Mouse (Mus musculus) gonadal fat pad, adult 2 months (tissue): Measurements from ENCODE around the gene Lurap1l. TPM values are rescaled to one million over a fixed set of nuclear protein-coding genes. Genes with fewer than 3 reads are reported as not detected.
"Not testable (repeated sequence)": the region's sequence is repeated elsewhere in the genome, so short reads cannot be mapped to it uniquely, and the experiment has no call there.

Source experiments
- DNase-seq: peaks from one replicate; pipeline ENCODE4 v3.0.0-alpha.2; 2012; ENCODE audit warnings: low read depth
- polyA plus RNA-seq: library from polyadenylated mRNA; depleted of rRNA; stranded (reverse); fragments of >200 nt; gene quantifications from 2 replicates; pipeline ENCODE4 v1.2.3, GENCODE M21; 2012

Lurap1l gene
- polyA plus RNA-seq, 1 experiment = 6.6 TPM

DNA sequence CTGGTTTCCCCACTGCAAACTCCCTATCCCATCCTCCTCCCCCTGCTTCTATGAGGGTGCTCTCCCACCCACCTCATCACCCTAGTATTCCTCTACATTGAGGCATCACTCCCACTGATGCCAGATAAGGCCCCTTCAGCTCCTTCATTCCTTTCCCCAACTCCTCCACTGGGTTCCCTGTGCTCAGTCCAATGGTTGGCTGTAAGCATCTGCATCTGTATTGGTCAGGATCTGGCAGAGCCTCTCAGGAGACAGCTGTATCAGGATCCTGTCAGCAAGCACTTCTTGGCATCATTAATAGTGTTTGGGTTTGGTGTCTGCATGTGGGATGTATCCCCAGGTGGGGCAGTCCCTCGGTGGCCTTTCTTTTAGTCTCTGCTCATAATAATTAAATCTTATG lies 6.7 kb downstream of the Lurap1l start:
- not testable (repeated sequence) for DNase-seq

DNA sequence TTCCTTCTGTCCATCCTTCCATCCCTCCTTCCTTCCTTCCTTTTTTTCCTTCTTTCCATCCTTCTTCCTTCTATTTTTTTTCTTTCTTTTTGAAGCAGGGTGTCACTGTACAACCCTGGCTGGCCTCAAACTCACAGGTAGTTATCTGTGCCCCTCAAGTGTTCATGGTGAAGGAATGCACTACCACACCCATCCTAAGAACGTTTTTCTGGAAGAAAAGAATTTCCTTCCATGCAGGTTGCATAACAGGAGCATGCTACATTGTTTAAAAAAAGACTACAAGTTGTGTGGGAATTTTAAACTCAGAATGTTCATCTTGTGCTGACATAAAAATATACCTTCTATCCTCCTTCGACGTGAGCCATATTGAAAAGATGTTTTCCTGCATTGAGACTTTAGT lies 7.4 kb downstream of the Lurap1l start:
- no peak for DNase-seq

DNA sequence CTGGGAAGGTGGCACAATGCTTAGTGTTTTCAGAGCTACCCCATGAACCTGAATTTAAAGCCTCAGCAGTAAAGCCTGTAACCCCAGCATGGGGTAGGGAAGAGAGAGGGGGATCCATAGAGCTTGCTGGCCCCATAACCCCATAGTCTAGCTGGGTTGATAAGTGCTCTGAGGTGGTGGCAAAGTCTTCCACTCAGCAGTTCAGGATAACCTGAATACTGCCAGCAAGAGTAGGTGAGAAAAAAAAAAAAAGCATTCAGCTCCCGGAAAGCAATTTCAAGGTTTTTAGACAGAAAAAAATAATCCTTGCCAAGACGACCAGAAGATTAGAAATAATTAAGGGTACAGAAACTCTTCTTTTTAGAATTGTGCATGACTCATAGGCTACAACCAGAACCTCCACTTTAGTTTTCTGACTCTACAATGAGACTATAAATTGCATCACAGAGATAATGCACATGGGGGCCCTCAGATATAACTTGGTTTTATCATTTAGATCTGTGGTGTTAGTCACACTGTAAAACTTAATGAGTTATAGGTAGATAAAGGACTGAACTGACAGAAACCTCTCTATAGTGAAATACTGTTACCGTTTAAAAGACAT lies 8.2 kb downstream of the Lurap1l start:
- DNase-seq = no peak

DNA sequence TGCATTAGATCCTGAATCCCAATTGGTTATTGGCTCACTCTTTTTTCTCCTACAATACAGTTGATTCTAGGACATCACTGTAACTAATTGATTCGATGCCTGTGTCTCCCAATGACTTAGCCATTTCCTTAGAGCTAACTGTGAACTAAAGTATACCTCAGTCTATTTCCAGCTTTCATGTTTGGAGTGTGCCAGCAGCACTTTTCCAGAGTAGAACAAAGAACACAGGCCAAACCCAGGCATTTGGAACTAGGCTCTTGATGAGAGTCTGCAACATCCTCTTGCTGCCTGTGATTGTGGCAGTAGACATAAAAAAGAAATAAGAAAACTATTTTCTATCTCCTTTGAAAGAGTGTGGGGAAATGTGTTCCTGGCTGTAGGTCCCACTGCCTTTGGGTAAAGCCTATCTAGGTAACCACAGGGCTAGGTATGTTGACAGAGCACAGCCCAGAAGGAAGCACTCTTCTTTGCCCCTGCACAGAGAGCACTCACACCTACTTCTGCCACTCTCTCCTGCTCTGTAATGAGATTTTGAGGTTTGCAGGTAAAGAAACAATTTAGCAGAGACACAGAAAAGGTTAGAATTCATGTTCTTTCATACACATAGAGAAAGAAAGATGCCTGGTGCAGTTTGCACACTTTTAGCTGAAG lies 8.9 kb downstream of the Lurap1l start:
- DNase-seq = no peak

DNA sequence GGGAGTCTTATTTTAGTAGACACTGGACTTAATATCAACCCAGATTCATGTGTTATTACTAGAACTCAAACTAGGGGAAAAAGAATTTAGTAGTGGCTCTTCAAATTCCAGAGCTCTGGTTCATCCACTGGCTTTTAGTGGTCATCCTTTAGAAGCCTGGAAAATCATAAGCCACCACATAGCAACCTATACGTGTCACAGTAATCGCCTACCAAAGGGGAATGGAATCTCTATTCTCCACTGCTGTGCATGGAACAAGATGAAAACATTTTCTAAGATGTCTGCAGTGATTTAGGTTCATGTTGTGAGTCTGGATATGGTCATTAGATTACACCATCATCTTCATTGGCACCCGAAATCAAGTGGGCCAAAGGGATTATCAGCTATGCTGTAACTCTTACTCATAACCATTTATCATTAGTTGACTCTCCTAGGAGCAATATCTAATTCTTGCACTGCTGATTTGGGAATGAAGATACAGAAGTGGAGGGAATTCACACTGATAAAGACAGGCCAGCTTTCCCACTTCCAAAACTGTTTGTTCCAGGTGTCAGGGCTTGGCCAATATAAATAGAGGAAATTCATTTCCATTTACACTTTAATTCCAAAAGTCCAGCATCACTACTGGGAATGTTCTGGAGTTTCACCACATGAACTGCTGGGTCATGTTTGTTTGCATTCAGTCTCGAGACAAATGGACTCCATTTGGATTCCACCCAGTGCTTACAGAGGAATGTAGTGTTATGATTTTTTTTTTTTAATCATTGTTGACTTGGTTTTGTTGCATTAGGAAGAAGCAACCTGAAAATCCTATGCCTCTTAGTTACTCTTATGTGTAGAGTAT lies 11.4 kb downstream of the Lurap1l start:
- peak; percentile 6 for DNase-seq

DNA sequence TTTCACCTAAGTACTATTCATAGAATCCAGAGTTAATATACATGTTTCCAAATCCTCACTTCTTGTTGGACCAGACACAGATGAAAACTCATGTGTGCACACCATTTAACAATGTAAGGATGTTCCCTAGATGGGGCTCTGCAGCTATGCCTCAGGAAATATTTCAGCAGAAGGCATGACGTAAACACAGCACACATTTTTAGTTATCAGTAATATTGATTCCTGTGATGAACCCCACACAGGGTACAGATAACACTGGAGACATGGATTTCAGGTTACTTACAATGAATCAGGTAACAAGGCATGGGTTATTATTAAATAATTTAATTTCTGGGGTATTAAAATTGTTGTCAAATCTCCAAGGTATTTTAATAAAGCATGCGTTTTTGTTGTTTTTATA lies 12.2 kb downstream of the Lurap1l start:
- DNase-seq = no peak

DNA sequence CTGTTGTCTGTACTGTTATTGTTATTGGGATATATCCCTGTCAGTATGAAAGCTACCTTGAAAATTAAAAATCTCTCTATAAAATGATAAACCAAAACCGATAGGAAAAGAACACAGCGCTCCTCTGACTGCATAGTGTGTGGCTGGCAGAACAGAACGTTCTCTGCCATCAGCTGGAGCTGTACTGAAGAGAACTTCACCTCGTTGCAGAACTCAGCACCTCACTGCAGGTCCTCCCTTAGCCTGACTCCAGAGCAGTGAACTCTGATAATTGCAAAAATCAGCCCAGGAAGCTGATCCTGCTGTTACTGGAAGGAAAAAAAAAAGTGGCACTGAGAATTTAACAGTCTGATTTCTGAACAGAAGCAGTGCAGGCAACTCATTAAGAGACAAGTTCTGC lies 14.4 kb downstream of the Lurap1l start:
- no peak for DNase-seq

DNA sequence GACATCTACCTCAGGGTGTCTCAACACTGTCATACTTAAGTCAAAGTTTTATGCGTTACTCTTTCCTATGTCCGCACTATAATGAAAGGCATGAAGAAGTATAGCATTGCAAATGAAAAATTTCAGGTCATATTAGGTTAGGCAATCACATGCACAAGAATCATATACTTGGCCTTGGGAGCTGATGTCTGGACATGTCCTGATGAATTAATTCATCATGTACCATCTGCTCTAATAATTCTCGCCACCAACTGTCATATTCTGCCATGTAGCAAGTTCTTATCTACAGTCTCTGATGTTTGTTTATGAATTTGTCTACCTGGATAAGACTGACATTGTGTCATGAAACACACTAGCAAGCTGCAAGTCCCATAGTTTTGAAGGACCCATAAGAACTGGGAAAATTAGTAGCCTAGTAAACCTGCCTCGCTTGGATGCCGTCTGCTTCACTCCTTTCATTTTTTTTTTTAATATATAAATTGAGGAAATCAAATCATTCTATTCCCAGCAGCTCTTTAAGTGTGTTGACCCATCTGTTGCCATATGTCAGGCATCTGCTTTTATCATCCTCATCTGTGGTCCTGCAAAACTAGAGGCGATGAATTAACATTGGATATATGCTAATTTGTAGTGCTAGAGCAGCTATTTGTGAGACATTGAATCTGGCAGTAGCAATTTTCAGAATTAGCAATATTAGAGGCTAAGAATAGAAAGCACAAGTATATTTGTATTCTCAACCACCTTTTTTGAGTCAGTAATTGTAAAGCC lies 15.5 kb downstream of the Lurap1l start:
- DNase-seq = no peak

DNA sequence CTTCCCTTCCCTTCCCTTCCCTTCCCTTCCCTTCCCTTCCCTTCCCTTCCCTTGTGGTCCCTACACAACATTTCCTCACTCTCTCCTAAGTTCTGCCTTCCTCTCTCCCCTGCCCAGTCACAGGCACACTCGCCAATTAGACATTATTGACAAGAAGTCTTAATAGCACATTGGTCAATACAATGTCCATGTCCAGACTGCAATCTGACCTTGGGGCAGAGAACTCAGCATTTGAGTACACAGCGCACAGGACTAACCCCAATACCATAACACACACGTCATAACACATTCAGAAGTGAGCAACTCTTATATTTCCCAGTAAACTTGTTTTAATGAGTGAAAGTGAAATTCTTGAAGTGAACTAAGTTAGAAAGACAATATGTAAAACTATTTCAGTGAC lies 24.3 kb downstream of the Lurap1l start:
- no peak for DNase-seq

DNA sequence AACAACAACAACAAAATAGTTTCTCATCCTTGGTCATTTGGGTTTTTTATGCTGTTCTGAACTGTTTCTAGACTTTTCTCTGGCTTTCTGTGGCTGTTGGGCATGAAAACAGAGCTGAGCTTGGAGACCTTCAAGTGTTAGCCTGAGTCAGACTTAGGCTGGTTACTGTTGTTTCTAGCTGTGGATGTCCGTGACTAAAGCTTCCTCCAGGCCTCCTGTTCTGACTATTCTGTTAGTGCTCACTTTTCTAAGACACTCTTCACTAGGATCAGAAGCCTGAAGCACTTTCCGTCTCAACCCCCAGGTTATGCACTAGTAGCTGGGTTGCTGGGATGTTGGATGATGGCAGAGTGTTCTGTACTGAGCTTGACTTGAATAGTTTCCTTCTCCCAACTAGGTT lies 28.7 kb downstream of the Lurap1l start:
- no peak for DNase-seq

DNA sequence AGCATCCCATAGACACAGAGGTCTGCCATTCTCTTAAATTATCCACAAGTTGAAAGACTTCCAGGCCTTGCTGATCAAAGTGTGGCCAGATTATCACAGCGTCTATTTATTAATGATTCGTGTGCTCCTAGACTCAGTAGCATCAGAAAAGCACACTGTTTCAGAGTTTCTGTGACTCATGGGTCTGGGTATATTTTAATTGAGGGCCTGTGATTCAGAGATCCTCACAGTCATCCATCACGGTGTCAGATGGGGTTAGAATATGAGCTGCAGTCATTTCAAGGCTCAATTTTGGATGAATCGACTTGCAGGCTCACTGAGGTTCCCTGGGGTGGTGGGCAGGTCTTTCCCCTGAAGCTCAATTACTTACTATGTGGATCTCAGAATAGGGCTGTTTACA lies 30.5 kb downstream of the Lurap1l start:
- DNase-seq = no peak

DNA sequence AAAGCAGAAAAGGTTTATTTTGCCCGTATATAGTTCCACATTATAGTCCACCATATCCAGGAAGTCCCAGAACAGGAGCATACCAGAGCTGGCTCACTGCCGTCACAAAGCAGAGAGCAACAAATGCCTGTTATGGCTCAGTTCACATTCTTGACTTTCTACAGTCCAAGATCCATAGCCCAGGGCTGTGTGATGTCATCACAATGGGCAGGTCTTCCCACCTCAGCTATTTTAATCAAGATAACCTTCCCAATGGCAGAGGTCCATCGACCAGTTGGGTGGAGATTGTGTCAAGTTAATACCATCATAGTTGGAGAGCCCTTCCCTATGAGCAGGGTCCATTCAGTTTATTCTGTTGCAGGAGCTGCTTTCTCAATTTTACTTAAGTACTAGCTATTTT lies 31.5 kb downstream of the Lurap1l start:
- no peak for DNase-seq

DNA sequence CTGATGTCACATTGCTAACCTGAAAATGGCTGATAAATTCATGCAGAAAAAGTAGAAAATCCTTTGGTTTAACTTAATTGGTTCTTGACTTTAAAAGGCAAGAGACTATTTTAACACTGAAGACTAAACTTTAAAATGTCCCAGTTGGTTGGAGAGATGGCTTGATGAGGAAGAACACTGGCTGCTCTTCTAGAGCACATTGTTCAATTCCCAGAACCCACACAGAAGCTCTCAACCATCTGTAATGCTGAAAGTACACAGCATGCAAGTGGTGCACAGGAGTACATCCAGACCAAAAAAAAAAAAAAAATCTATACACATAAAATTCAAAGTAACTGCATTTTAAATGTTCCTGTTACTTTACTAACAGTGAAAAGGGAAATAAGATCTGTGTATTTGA lies 34.2 kb downstream of the Lurap1l start:
- DNase-seq = no peak

DNA sequence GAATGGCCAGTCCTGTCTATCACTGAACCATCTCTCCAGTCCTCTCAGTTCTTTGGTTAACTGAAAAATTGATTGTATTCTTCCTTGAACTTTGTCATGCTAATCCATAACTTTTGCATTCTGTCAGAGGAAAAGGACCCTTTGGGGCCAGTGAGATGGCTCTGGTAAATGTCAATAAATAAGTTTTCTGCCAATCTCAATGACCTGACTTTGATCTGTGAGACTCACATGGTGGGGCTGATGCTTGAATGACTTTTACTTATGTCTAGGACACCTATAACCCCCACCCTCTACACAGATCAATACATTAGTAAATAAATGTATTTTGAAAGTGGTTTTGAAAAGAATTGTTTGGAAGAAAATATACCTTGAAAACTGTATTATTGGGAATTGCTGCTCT lies 38.7 kb downstream of the Lurap1l start:
- no peak for DNase-seq

DNA sequence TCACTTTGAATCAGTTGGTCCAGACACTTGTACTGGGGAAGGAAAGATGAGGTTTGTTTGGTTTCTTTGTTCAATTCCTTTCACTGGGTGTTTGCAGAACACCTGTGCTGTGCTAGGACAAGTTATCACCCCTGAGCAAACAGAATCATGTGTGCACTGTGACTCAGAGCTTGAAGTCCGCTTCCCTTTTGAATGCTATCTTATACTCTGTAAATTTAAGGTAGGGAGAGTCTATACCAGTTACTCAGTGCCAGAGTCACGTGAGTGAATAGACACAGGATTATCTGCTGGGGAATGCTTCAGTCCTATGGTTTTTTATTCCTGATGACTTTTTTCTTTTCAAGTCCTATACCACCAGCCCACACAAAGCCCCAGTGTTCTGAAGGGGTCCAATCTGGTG lies 39.3 kb downstream of the Lurap1l start:
- no peak for DNase-seq

DNA sequence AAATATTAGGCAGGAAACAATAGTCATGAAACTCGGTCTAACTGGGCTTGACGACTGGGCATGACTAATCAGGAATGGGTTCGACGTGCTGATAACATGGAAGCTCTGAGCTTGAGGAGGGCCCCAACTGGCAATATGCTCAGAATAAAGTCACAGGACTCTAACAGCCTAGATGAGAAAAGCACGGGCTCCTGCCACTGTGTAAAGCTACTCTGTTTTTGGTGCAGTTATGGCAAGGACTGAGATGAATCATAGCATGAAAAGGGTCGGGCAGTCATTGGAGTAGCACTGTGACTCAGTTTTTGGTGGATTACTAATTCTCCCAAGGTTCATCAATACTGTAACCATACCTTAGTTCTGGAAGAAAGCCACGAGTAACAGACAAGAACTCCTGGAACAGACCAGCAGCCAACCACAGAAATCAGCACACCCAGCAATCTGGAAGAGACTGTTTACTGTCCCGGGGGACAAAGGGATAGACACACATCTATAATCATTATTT lies 39.9 kb downstream of the Lurap1l start:
- DNase-seq = no peak

DNA sequence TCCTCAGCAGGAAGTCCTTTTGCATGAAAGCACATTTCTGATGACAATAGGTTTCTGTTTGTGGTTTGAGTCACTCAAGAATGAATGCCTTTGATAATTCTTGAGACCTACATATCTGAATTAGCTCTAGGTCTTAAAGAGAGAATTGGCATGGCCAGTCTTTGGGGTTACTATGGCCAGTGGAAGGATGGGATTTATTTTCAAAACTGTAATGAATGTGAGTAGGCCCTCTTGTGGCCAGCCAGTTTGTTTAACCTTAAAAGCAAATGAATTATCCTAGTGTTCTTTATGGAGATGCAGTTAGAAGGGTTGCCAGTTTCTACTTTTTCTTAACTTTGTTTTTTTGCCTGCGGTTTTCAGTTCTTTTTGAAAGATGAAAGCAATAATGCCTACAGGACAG lies 42.2 kb downstream of the Lurap1l start:
- DNase-seq = no peak

DNA sequence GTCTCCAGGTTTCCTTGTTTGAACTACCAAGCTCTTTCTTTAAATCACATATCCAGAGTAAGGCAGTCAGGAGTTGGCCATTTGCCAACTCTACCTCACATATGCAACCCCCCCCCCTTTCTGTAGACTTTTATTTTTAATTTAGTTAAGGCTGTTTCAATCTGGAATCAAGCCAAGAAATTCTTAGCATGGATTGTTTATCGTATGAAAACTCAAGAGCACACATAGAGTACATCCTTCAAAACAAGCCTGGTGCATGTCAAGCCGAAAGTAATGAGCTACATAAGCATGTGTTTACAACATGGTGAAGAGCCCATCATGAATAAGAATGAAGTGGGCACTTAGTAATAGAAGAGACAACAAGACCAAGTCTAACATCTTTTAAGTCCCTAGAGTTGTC lies 45.5 kb downstream of the Lurap1l start:
- DNase-seq = no peak

DNA sequence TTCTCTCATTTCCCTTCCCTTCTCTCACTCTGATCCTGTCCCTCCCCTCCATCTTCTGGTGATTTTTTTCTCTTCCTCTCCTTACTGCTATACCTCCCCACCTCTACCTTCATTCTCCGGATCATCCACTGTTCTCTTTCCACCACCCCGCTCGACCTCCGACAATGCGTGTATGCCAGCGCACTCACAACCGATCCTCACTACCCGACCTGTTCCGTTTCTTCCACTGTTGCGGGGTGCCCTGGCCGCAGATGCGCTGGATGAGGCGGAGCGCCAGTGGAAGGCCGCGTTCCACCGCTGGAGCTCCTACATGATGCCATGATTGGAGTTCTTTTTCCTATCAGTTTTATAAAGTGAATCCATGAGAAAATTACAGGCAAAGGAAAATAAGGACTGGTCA lies 57.1 kb downstream of the Lurap1l start:
- DNase-seq = no peak

DNA sequence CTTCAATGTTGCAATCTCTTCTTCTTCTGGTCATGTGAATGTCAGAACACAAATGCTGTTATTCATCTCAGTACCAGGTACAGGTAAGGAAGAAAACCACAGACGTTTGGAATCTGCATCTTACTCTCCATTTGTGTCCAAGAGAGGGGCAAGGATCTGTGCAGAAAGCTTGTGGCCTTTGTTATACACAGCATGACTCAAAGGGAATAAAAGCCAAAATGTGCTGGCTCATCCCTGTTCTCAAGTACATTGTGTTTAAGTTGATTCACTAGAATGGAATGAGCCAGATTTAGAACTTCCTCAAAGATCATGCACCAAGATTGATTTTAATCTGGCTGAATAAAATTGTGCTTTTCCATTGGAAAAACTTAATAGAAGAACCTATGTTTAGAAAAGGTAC lies 61.4 kb downstream of the Lurap1l start:
- no peak for DNase-seq

DNA sequence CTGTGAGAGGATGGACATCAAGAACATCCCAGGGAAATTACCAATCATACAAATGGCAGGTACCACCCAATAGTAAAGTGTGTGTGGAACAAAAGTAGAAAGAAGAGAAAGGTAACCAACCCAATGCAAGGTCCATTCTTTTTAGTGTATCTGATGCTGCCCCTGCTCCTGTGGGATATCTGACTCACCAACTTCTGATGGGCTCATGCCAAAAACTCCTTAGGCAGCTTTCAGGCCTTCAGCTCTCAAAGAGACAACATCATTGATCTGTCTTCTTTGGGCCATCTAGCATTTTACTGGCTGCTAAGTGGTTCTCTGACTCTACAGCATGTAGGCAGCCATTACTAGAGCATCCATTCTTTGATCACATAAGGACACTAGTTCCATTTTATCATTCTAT lies 63.5 kb downstream of the Lurap1l start:
- no peak for DNase-seq

DNA sequence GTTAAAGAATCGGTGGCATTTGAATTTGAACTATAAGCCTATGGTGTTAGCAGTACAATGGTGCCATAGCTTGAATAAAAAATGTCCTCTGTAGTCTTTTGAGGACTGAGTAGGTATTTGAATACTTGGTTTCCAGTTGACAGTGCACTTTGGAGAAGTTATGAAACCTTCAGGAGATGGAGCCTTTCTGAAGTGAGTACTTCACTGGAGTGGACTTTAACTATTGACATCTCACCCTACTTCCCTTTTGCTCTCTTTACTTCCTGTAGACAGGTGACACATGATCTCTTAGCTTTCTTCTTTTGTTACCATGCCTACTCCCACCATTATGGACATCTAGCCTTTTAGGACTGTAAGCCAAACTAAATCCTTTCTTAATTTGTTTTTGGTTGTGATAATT lies 80.4 kb downstream of the Lurap1l start:
- no peak for DNase-seq
